Mouse (Mus musculus) fat pad, adult 2 months (tissue): ENCODE data around the gene Apobec2.
"Not testable (repeated sequence)": the region's sequence is repeated elsewhere in the genome, so short reads cannot be mapped to it uniquely, and the experiment has no call there.

Experiments used
- DNase-seq: peaks from one replicate; pipeline ENCODE4 v3.0.0-alpha.2; 2011; ENCODE audit warnings: low read depth, low spot score; ENCODE audit errors: extremely low read depth

The Apobec2 gene

GRCm38 (mm10) chr17:48432158-48432980, at the start of gene Apobec2:
Gene Apobec2 (minus strand): TSS chr17:48432930.
- no peak for DNase-seq

- no peak for DNase-seq
Measured at GRCm38 (mm10) chr17:48479952-48480351, 47.2 kb upstream of the Apobec2 start.

GRCm38 (mm10) chr17:48475444-48475843, 42.7 kb upstream of the Apobec2 start:
- no peak for DNase-seq

- not testable (repeated sequence) for DNase-seq
Measured at GRCm38 (mm10) chr17:48474282-48474681, 41.6 kb upstream of the Apobec2 start.

GRCm38 (mm10) chr17:48467395-48468231, 34.9 kb upstream of the Apobec2 start:
- no peak for DNase-seq

GRCm38 (mm10) chr17:48466769-48467394, 34.2 kb upstream of the Apobec2 start:
- no peak for DNase-seq

GRCm38 (mm10) chr17:48463391-48463790, 30.7 kb upstream of the Apobec2 start:
- DNase-seq, result no peak

- no peak for DNase-seq
Measured at GRCm38 (mm10) chr17:48462096-48462495, 29.4 kb upstream of the Apobec2 start.

- DNase-seq, result no peak
Measured at GRCm38 (mm10) chr17:48457971-48458653, 25.4 kb upstream of the Apobec2 start.

- DNase-seq, result no peak
Measured at GRCm38 (mm10) chr17:48455955-48456354, 23.2 kb upstream of the Apobec2 start.

- no peak for DNase-seq
Measured at GRCm38 (mm10) chr17:48454688-48455087, 22.0 kb upstream of the Apobec2 start, which contains the start of gene Unc5cl. Gene Unc5cl (plus strand): TSS chr17:48454901.

GRCm38 (mm10) chr17:48454190-48454589, 21.5 kb upstream of the Apobec2 start:
- no peak for DNase-seq

- no peak for DNase-seq
Measured at GRCm38 (mm10) chr17:48453489-48453888, 20.8 kb upstream of the Apobec2 start.

- no peak for DNase-seq
Measured at GRCm38 (mm10) chr17:48451753-48452444, 19.2 kb upstream of the Apobec2 start.

GRCm38 (mm10) chr17:48451353-48451675, 18.6 kb upstream of the Apobec2 start, which contains the start of gene Tspo2:
Gene Tspo2 (minus strand): TSS chr17:48451522.
- DNase-seq, result no peak

- DNase-seq, result no peak
Measured at GRCm38 (mm10) chr17:48450666-48451352, 18.1 kb upstream of the Apobec2 start.

GRCm38 (mm10) chr17:48447675-48448074, 14.9 kb upstream of the Apobec2 start:
- no peak for DNase-seq

GRCm38 (mm10) chr17:48443542-48444145, 10.9 kb upstream of the Apobec2 start:
- DNase-seq, result no peak

GRCm38 (mm10) chr17:48442745-48443457, 10.2 kb upstream of the Apobec2 start:
- DNase-seq, result no peak
